Mouse (Mus musculus) CD4-positive naive resting alpha-beta T cell, adult 76 days (primary cell): ENCODE data around the gene Gm14296. TPM values are rescaled to one million over a fixed set of nuclear protein-coding genes. Genes with fewer than 3 reads are reported as not detected.

Experiments used
- total RNA-seq: library from RNA; stranded (reverse); gene quantifications from one replicate; pipeline ENCODE4 v1.2.4, GENCODE M21; 2023

The Gm14296 gene
- total RNA-seq, result 1.7 TPM

GRCm38 (mm10) chr2:176927709-176928108, at the start of gene Gm14296:
Gene Gm14296, minus strand, starts transcription at chr2:176927809.

Other genes with a start within 250 kb of the Gm14296 start
- 2.1 TPM for gene Gm14305, start 219.5 kb downstream of the Gm14296 start, total RNA-seq
- gene Gm14295, start 129.2 kb downstream of the Gm14296 start, total RNA-seq, result 7.9 TPM
- gene Gm14408, start 96.7 kb downstream of the Gm14296 start, total RNA-seq, result not detected
- 0.35 TPM for gene Gm14419, start 73.1 kb upstream of the Gm14296 start, total RNA-seq
- not detected for gene Gm14401, start 146.5 kb upstream of the Gm14296 start, total RNA-seq